Mouse (Mus musculus) 3134 (cell line): ENCODE measurements around the gene Klf7.

ENCODE experiments used
- DNase-seq: peaks from one replicate; pipeline ENCODE4 v3.0.0-alpha.2; 2011; ENCODE audit warnings: low spot score; ENCODE audit not compliant: insufficient read length; ENCODE audit errors: extremely low read depth

The Klf7 gene

GRCm38 (mm10) chr1:63992506-63992905, 129.6 kb downstream of the Klf7 start:
- no peak for DNase-seq

- no peak for DNase-seq
Measured at GRCm38 (mm10) chr1:63990416-63990815, 131.7 kb downstream of the Klf7 start.

GRCm38 (mm10) chr1:63980733-63981132, 141.3 kb downstream of the Klf7 start:
- no peak for DNase-seq
